Mouse (Mus musculus): ENCODE measurements around the gene Apba2. TPM values are rescaled to one million over a fixed set of nuclear protein-coding genes. Genes with fewer than 3 reads are reported as not detected.

The Apba2 gene
- total RNA-seq, 2 experiments from 2014 or later, result 0.27 to 0.39 TPM

DNA sequence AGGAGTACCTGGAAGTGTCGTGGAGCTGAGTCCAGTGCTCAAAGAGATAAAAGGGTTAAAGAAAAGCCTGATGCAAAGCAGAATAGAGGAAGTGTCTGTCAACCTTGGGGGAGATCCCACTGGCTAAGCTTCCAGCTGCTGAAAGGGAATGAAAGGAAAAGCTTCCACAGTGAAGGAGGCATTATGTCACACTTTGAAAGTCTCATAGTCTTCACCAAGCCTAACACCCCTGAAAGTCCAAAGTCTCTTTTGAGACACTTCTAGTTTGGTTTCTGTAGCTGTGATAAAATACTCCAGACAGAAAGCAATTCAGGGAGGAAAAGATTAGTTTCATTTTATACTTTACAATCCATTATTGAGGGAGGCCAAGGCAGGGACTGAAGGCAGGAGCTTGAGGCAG lies 141.4 kb downstream of the Apba2 start:
- intact Hi-C loops (cut with DNase I; ENCODE audit: low total_unique reads), result no loop called here
- DNase-seq, result no peak

DNA sequence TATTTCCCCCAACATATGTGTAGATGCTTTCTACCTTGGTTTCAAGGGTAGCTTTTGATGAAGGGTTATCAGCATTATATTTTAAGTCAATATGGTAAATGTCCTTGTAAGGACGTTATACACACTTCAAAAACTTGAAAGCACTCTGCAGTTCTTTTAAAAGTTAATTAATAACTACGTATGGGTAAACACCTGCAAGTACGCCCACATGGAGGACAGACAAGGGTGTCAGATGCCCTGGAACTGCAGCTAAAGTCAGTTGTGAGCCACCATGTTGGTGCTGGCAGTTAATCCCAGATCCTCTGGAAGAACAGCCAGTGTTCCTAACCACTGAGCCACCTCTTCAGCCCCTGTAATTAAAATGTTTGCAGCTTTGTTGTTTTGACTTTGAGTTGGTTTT lies 144.0 kb downstream of the Apba2 start:
- DNase-seq, result no peak
- intact Hi-C loops (cut with DNase I; ENCODE audit: low total_unique reads), result no loop called here

DNA sequence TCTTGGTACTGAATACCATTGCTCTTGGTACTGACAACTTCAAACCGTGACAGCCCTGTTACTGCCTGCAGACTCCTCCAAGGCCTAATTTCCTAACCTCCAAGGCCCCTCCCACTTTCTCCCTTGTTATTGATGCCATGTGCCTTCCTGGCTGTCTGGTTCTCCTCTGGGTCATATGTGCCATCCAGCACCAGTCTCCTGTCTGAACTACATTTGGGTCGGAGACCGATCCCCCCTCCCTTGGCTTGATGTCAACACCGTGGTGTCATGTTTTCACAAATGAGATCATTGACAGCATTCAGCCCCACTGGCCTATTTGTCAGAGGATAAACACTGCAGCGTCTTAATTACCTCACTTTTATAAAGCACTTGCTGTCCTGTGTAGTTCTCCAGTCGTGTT lies 144.5 kb downstream of the Apba2 start:
- intact Hi-C loops (cut with DNase I; ENCODE audit: low total_unique reads), result no loop called here
- no peak for DNase-seq

DNA sequence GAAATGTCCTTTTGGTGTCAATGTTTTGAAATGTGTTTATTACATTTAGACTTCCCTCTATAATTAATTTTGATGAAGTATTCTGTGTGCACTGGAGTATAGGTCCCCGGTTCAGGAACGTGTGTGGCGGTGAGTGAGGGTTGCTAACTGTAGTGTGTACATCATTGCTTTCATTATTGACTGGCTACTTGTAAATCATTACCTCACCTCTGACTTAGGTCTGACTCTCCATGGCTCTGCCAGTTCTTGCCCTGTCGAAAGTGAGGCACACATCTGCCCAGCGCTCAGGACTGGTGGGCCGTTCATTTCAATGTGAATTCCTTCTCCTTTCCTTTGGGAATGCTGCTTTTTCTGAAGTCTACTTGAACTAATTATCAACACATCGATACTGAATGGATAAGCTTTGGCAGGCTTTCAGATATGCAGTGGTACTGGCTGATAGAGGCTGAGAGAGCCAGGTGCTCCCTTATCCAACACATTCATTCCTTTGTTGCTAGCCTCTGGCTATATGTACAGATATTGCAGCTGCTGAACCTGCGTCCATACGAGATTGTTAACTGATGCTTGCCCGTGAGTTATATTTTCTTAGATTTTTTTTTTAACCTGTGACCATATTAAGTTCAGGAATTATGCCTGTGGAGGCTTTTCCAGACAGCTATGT lies 147.6 kb downstream of the Apba2 start:
- no peak for DNase-seq
- intact Hi-C loops (cut with DNase I; ENCODE audit: low total_unique reads), result no loop called here

DNA sequence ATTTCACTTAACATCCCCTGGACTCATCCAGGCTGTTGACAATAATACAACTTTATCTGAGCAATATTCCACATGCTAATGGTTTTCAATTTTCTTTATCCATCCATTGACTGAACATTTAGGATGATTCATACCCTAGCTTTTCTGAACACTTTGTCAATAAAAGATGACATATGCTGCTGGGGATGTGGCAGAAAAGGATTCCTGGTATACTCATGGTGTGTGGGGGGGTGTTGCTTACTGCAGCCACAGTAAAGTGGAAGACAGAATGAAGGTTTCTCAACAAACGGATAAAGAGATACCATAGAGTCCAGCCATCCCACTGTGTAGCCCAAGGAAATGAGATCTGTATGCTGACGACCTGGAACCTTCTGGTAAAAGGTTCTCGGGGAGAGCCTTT lies 150.5 kb downstream of the Apba2 start:
- no peak for DNase-seq
- intact Hi-C loops (cut with DNase I; ENCODE audit: low total_unique reads), result no loop called here

DNA sequence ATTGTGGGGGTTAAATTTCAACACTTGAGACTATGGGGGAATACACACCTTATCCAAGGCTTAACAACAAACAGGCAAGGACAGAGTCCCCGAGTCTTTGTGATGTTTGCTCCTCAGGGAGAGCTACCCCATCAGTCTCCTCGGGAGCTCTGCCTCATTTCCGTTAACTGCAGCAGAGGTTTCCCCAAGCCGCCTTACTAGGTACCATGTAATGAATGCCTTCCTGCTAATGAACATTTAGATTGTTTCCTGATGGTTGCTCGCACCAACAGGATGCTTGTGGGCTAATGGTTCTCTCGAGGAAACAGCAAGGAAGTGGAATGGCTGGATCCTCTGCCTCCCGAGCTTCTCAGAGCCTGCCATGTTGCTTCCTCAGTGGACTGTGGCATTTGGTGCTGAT lies 155.3 kb downstream of the Apba2 start:
- intact Hi-C loops (cut with DNase I; ENCODE audit: low total_unique reads), result no loop called here
- no peak for DNase-seq

DNA sequence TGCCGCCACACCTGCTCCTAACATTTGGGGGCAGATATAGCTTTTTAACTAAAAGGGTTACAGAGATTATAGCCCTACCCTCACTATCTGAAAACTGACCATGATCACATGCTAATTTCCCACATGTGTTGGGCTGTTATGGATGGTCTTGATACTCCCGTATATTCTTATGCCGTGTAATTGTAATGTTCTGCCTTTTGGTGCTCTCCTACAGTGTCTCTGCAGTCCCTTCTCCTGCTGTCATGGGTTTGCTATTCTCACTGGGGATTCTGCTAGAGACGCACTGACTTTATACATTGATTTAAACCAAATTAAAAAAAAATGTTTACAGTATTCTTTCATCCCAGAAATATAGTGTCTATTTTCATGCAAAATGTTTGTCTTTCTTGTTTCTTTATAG lies 157.4 kb downstream of the Apba2 start:
- intact Hi-C loops (cut with DNase I; ENCODE audit: low total_unique reads), result no loop called here
- DNase-seq, result no peak

DNA sequence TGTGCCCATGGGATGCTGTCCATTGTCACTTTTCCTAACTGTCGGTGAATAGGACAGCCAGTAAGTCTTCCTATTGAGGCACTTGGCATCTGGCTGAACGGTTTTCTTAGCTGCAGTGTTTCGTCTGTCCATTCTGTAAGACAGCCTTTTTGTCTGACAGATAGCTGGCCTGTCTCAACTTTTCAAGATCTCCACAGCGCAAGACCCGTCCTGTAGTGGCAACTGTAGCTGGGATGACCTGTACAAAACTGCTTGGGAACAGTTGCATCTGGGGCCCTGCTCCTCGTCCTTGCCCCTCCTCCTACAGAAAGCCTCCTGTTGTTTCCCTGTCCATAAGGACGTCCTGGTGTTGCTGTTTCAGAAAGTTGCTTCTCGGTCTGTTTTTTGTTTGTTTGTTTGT lies 157.8 kb downstream of the Apba2 start:
- intact Hi-C loops (cut with DNase I; ENCODE audit: low total_unique reads), result no loop called here
- no peak for DNase-seq

DNA sequence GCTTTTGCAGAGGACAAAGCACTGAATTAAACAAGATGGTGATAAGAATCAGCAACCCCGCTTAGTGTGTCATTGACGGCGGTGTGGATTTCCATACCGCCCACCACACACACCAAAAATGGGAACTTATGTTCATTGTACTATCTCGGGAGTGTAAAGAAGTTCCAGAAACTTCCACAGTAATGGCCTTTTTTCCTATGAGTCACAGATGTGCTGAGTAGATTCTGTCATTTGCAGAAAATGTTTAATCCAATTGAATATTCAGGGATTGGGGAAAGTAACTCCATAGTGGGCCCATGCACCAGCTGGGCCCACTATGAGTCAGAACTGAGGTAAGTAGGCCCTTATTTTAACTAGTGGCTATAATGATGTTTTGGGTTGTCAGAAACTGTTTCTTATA lies 161.0 kb downstream of the Apba2 start:
- no peak for DNase-seq
- intact Hi-C loops (cut with DNase I; ENCODE audit: low total_unique reads), result no loop called here

DNA sequence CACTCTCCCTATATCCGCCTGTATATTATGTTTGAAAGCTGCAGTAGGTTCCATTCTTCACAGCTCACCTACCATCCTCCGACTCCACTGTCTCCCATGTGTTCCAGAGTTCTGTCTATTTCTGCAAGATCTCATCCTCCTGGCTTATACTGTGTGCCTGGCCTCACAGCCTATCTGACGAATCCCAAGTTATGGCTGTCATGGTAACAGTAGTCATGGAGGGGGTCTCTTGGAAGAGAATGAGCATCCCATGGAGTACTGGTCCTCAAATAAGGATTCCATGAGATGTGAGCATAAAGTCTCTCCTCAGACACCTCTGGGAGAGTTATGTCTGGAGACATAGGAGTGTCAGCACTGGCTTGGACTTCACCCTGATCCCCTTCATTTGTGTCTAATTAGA lies 162.1 kb downstream of the Apba2 start:
- no peak for DNase-seq
- intact Hi-C loops (cut with DNase I; ENCODE audit: low total_unique reads), result no loop called here

DNA sequence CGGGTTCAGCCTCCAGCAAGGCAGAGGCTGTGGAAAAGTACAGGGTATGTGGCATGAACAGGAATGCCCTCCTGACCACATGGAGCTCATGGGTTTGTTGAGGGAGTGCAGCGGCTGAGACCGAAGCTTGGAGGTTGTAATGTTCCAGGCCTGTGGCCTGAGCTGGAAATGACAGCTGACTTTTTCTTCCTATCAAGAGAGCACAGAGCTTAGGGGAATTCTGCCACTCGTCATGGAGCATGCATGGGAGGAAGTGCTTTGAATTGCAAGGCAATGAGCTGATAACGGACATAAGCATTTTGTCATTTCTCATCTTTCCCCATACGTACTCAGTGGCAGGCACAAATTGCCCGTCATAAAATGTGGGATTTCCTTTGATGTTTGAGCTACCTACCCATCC lies 163.6 kb downstream of the Apba2 start:
- intact Hi-C loops (cut with DNase I; ENCODE audit: low total_unique reads), result no loop called here
- no peak for DNase-seq

DNA sequence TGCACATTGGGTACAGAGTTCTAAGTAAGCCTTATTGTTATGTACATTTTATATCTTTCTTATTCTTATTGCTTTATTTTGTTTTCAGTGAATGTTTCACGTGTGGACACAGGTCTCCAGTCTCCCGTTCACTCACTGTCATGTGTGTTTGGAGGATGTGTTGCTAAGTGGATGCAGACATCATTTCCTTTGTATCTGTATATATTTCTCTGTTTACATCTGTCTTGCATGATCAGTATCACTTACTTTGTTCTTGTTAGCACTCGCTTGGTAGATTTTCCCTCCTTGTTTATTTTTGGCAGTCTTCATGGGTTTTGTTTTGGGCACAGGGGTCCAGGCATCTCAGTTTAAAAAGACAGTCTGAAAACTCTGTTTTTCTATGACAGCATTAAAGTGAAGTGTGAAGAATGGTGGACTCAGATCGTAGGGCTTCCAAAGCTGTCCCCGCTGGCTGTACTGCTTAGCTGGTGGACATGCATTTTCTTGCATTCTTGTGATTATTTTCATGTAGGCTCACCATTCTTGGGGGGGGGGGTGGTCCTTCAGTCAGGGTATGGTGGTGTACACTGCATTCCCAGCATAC lies 164.3 kb downstream of the Apba2 start:
- DNase-seq, result no peak
- intact Hi-C loops (cut with DNase I; ENCODE audit: low total_unique reads), result no loop called here

DNA sequence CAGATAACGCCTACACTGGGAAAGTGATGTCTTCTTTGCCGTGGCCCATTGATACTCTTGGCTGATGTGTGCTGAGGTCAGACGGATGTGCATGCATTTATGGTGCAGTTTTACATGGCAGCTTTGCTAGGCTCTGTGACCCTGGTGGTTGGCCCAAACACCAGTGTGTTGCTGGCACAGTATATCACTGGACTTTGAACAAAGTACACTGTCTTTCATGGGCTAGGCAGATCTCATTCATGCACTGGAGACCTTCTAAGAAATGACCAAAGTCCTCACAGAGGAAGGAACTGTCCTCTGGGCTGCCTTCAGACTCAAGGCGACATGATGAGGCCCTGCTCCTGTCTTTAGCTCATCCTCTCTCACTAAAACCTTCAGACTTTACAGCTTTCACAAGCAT lies 166.5 kb downstream of the Apba2 start:
- no peak for DNase-seq
- intact Hi-C loops (cut with DNase I; ENCODE audit: low total_unique reads), result no loop called here

DNA sequence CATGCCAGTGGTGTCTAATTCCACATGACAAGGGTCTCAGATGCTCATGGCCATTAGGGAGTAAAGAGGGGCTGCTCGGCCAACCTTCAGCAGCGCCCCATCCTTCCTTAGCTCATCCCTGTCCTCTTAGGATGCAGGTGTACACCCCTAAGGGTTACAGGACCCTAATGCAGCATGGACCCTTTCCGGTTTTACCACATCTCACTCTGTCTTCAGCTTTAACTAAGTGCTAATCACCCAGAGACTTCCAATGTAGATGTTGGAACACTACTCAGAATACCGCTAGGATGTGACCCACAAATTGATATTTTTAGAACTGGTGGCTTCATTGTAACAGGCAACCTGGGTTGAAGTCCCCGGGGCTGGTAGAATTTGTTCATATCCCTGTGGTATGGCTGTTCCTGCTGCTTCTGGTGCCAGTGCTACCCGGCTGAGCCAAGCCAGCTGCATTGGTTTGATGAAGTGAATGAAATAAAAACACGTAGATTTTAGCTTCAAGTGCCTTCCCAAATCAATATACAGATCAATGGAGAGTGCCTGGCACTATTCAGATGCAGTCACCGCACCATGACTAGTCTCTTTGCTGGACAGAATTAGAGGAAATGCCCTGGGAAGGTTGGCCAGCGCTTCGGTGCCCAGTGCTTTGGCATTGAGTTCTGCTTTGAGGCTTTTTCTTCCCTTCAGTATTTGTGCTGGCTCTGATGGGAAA lies 178.4 kb downstream of the Apba2 start:
- DNase-seq, result no peak

DNA sequence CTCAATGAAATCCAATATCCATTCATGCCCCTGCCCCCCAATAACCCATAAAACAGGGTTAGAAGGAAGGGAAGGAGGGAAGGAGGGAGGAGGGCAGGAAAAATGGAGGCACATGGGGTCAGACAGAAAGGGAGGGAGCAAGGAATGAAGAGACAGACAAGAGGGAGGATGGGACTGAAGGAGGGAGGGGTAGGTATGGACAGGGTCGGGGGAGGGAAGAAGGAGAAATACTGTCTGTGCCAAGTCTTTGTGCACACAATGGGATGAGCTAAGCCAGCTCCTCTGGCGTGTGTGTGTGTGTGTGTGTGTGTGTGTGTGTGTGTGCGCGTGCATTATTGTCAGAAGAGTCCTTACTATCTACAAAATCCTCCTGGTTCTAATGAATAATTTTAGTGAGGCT lies 183.4 kb downstream of the Apba2 start:
- no peak for DNase-seq
- intact Hi-C loops (cut with DNase I; ENCODE audit: low total_unique reads), result no loop called here

More for the DNA sequence above, 178.4 kb downstream of the Apba2 start:
- intact Hi-C loops (cut with DNase I; ENCODE audit: low total_unique reads), result no loop called here

DNA sequence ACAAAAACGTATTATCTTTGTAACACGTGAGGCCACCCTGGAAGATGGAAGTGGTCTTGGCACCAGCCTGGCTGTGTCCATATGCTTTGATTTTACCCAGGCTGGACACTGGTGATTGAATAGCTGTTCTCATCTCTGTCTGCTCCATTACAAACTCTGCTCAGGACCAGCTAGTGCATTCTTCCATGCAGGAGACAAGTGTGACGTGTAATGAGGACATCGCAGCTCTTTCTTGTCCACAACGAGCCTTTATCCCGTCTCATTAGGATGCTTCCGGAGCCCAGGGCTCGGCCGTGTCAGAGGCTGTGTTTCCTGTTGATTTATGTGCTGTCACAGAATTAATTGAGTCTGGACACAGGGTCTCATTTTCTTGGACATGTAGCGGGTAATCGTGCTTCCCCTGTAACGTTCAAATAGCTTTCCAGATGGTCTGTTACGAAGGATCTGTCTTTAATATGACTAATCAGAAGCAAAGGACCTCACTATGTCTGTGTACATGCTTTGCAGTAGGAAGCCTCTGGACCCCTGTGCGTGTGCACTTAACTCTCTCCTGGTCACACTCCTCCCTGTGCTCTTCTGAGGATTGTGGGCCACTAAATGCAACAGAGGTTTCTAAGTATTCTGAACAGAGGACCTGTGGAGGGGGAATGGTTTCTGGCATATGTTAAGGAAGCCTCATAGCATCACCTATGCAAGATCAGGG lies 186.8 kb downstream of the Apba2 start:
- intact Hi-C loops (cut with DNase I; ENCODE audit: low total_unique reads), result no loop called here
- DNase-seq, result no peak

DNA sequence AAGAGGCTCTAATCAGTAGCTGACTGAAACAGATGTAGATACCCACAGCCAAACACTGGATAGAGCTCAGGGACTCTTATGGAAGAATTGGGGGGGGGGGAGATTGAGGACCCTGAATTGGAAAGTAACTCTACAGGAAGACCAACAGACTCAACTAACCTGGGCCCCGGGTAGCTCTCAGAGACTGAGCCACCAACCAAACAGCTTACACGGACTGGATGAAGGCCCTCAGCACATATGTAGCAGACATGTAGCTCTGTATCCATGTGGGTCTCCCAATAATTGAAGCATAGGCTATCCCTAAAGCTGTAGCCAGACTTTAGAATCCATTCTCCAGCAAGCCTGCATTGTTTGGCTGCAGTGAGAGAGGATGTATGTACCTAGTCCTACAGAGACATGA lies 190.3 kb downstream of the Apba2 start:
- intact Hi-C loops (cut with DNase I; ENCODE audit: low total_unique reads), result no loop called here
- no peak for DNase-seq

DNA sequence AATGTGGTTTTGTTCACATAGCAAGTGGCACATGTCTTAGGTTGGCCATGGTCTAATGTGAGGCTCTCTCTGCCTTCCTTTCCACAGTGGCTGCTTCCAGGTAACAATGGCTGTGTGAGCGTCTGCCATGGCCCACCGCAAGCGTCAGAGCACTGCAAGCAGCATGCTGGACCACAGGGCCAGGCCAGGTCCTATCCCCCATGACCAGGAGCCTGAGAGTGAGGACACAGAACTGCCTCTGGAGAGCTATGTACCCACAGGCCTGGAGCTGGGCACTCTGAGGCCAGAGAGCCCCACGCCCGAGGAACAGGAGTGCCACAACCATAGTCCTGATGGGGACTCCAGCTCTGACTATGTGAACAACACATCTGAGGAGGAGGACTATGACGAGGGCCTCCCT lies 193.4 kb downstream of the Apba2 start:
- DNase-seq, result no peak
- intact Hi-C loops (cut with DNase I; ENCODE audit: low total_unique reads), result no loop called here

DNA sequence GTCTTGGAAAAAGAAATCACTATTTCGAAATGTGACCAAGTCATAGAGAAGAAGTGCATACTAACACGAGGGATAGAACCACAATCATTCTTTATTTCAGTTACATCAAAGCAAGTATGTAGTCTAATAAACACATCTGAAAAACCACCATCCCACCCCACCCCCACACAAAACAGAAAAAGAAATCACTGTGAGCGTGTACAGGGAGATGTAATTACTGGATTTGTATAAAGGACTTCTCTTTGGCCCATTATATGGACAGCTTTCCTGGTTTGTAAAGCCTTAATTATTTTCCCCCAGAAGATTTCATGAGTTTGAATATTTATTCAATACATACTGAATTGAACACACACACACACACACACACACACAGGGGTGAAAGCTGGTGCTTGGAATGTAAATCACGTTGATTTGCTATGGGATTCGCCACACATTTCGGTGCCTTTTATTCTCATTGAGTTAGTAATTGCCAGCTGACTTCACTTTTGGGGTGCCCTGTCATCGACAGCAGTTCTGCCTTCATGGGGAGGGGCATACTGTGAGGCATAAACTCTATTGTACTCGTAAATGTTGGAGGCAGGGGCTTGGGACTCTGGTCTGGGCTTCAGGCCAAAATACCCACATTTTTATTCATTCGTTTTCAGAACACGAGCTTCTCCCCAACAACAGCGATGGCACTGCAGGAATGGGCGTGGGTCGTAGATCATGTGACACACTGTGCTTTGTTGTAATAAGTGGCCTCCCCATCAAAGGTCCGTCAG lies 195.2 kb downstream of the Apba2 start:
- intact Hi-C loops (cut with DNase I; ENCODE audit: low total_unique reads), result no loop called here
- DNase-seq, result no peak

DNA sequence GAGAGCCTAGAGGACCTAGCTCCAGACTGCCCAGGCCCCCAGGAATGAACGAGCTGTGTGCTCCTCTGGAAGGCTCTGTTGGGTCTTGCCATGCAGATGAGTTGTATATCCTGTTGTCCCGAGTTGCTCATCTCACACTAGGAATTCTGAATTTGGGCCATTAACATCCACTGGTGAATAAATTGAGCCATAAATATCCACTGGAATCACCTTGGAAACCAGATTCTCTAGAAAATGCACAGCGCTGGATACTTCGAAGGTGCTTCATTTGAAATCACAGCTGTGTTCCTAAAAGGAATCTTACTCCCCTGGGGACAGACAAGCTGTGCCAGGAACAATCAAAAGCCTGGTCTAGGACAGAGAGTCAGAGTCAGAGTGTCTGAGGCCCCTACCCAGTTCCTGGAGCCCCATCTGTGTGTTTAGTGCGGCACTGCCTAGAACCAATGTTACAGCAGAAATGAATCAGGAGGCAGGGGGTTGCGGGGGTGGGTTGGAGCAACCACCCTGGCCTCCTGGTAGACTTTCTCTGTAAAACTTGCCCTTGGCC lies 196.4 kb downstream of the Apba2 start:
- intact Hi-C loops (cut with DNase I; ENCODE audit: low total_unique reads), result no loop called here
- DNase-seq, result no peak

Measured in gastrocnemius, postnatal 14 days (tissue).